ENCODE assay signal across 16 mouse cellular contexts in the genomic region with DNA sequence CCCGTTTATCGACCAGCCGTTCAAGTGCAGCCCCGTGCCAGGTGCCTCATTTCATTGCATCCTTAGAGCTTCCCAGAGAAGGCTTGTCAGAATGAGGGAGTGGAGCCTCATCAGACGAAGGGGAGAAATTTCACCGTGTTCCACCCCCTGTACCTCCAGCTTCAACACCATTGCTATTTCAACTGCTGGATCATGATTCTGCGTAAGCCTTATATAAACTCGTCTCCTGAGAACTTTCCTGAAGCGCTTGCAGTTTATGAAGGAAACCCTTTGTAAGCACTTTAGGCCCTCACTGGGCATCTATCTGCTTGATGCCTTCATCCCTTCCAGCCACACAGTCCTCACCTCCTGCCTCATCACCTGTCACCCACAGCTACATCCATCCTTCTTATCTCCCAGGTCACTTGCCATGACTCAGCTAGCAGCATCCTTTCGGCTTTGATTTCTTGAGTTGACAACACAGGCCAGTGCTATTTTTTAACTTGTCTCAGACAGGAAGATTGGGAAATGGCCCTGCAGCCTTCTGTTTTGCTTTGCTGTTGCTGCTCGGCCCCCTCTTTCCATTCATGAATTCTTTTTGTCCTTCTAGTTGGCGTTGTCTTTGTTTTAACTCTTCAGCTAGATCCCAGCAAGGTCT.
"Had no signal": no experiment of that assay in that cellular context is flagged by ENCODE, and none has a peak within 500 bp of the region (broad histone marks: within the 10 kb centered on the region; RNA-seq: fewer than 3 reads in every experiment).

No protein-coding gene starts in this region.

- H3K4me1 ChIP-seq: limb, embryonic 12.5 days; liver, embryonic 13.5 days; stomach, embryonic 15.5 days had no signal

- H3K4me3 ChIP-seq: limb, embryonic 12.5 days; liver, embryonic 13.5 days; megakaryocyte, embryonic 14.5 days; midbrain, embryonic 12.5 days; stomach, embryonic 15.5 days had no signal

- H3K9ac ChIP-seq: limb, embryonic 12.5 days; liver, embryonic 13.5 days; liver, postnatal 0 days; midbrain, embryonic 12.5 days; stomach, embryonic 15.5 days had no signal

- H3K27ac ChIP-seq: limb, embryonic 12.5 days; liver, embryonic 13.5 days; macrophage; midbrain, embryonic 12.5 days; stomach, embryonic 15.5 days had no signal

- H3K9me3 ChIP-seq: limb, embryonic 12.5 days; liver, embryonic 13.5 days; megakaryocyte, embryonic 14.5 days; midbrain, embryonic 12.5 days; stomach, embryonic 15.5 days had no signal

- H3K36me3 ChIP-seq: limb, embryonic 12.5 days; liver, embryonic 13.5 days; midbrain, embryonic 12.5 days; stomach, embryonic 15.5 days had no signal

- H3K27me3 ChIP-seq: limb, embryonic 12.5 days; liver, embryonic 13.5 days; megakaryocyte, embryonic 14.5 days; midbrain, embryonic 12.5 days; stomach, embryonic 15.5 days had no signal

- DNase-seq: kidney, adult 18-20 months; kidney, postnatal 10 days; liver; liver, embryonic 13.5 days; liver, postnatal 0 days; right cerebral cortex, adult 18-20 months; right cerebral cortex, postnatal 25 days; spleen, adult 18-20 months; thymus, adult 2 months; thymus, postnatal 25 days had no signal

- H3K4me2 ChIP-seq: limb, embryonic 12.5 days; liver, embryonic 13.5 days; midbrain, embryonic 12.5 days; stomach, embryonic 15.5 days had no signal

- ATAC-seq: liver, postnatal 0 days; lung, postnatal 0 days had no signal
